Mouse (Mus musculus) stomach, adult 2 months (tissue): ENCODE measurements around the gene Pno1. TPM values are rescaled to one million over a fixed set of nuclear protein-coding genes. Genes with fewer than 3 reads are reported as not detected.

ENCODE experiments used
- polyA plus RNA-seq: library from polyadenylated mRNA; depleted of rRNA; stranded (reverse); fragments of >200 nt; gene quantifications from 2 replicates; pipeline ENCODE4 v1.2.3, GENCODE M21; 2012; rRNA removed

Gene Pno1
- polyA plus RNA-seq: 0.71 and 0.78 TPM in 2 replicates

DNA sequence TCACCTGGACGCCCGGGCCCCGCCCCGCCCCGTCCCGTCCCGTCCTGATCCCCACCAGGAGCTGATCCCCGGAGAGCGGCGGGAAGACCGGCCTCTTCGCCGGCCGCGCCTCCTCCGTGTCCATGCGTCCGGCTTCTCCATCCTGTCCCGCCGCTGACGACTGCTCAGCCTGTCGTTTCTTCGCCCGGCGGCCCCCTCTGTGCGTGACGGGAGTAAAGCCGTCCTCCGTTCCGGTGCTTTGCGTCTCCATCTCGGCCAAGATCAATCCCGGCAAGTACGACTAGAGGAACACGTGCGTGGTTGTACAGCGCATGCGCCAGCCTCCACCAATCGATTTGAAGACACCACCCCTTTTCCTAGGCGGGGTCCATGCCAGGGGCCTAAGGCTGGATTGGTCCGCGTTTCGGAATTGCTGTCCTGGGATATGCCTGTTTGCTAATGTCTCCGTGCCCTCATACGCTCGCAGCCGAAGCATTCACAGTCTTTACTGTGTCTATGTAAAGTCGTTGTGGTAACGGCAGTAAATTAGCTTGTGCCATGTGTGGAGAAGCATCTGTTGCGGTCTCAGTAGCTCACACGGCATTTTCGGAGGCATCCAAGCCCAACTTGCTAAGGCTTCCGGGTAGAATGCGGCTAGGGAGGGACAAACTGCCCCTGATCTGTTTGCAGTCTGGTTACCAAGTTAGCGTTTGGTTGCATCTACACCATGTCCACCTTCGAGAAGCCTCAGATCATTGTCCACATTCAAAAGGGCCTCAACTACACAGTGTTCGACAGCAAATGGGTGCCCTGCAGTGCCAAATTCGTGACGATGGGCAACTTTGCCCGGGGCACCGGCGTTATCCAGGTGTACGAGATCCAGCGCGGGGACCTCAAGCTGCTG lies at the start of gene Pno1:
Pno1 (minus strand) TSS at position 311 of the 883 bp plus-strand sequence.

GRCm38 (mm10) chr11:17257443-17257842 lies 46.1 kb upstream of the Pno1 start, which contains the start of gene C1d:
Gene C1d (plus strand): TSS chr11:17257579.

GRCm38 (mm10) chr11:17181807-17182206 lies 29.6 kb downstream of the Pno1 start, which contains the start of gene Wdr92:
Gene Wdr92 (plus strand): TSS chr11:17182107.

GRCm38 (mm10) chr11:17158858-17159737 lies 52.3 kb downstream of the Pno1 start, which contains the start of gene Ppp3r1:
Gene Ppp3r1 (plus strand): TSS chr11:17159263.

Other genes with a start within 250 kb of the Pno1 start
- 3.3 and 4.7 TPM in 2 replicates for gene Cnrip1, start 160.0 kb downstream of the Pno1 start, polyA plus RNA-seq
- 0.06 and 0.14 TPM in 2 replicates for gene Plek, start 159.2 kb downstream of the Pno1 start, polyA plus RNA-seq
- 46.6 and 79.1 TPM in 2 replicates for gene Ppp3r1, start 52.3 kb downstream of the Pno1 start, polyA plus RNA-seq
- 2.8 and 3.2 TPM in 2 replicates for gene Wdr92, start 29.5 kb downstream of the Pno1 start, polyA plus RNA-seq
- gene C1d, start 46.0 kb upstream of the Pno1 start, polyA plus RNA-seq: 2.5 and 3.0 TPM in 2 replicates